Mouse (Mus musculus) layer of hippocampus, postnatal 14 days (tissue): ENCODE data around the gene Gm42417. TPM values are rescaled to one million over a fixed set of nuclear protein-coding genes. Genes with fewer than 3 reads are reported as not detected.

Experiments
- DNase-seq, 2 experiments: peaks; one replicate each; pipeline ENCODE4 v3.0.0; 2021 to 2022; ENCODE audit warnings: low spot score in 2 of 2, mixed read lengths in 1 of 2
- total RNA-seq, 2 experiments: library from RNA; stranded (reverse); gene quantifications; 2 replicates each; pipeline ENCODE4 v1.2.3; 2021

Gene Gm42417
- total RNA-seq, 2 experiments from 2014 or later: not detected

DNA sequence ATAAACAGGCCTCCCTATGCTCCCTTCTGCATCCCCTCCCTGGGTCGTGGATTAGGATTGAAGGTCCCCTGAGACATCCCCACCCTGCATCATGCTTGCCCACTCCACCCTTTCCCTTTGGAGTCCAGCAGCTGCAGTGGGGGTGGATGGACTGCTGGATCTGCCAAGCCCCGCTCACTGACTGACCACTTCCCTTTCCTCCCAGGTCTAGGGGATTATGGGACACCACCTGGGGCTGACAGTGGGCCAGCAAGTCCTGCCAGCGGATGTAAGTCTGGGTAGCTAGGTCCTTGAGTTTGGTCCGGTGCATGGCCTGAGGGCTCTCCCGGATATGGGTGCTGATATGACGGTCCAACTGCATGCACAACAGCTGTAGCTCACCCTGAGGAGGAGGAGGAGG is 24.9 kb upstream of the Gm42417 start:
- no peak for DNase-seq

GRCm38 (mm10) chr1:36563632-36564031 is 24.4 kb upstream of the Gm42417 start:
- no peak for DNase-seq

DNA sequence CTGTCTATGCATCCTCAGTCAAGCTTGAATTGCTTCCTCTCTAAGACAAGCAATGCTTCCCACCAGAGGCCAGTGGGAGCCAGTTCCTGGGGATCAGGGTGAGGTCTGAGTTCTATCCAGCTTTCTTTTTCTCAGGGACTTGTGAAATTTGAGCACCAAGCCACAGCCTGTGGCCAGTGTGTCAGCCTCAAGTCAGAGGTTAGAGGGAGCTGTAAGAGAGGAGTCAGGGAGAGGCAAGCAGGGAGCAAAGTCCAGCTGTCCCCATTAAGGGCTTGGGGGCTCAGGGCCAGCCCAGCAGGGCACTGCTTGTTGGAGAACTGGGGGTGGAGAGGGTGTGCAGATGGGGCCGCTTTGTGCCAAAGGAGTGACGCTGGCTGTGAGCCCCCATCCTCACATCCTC is 24.0 kb upstream of the Gm42417 start:
- DNase-seq: no peak

DNA sequence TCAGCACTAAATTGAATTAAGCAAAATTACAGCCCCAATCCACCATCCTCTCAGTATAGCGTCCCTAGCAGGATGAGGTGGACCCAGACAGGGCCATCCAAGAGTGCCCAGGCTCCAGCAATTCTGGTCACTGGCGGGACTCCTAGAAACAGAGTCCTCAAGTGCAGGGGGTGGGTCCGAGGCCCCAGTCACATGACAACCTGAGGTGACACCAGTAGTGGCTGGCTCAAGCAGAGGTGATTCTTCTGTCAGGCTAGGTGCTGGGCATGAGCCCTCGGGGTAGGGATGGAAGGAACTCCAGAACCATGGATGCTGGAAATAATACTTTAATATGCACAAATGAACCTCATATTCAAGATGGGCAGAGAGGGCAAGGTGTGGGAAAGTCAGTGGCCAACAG is 23.2 kb upstream of the Gm42417 start:
- no peak for DNase-seq

GRCm38 (mm10) chr1:36560903-36561302 is 21.7 kb upstream of the Gm42417 start:
- no peak for DNase-seq

- no peak for DNase-seq
Measured at GRCm38 (mm10) chr1:36559888-36560287, 20.7 kb upstream of the Gm42417 start.

DNA sequence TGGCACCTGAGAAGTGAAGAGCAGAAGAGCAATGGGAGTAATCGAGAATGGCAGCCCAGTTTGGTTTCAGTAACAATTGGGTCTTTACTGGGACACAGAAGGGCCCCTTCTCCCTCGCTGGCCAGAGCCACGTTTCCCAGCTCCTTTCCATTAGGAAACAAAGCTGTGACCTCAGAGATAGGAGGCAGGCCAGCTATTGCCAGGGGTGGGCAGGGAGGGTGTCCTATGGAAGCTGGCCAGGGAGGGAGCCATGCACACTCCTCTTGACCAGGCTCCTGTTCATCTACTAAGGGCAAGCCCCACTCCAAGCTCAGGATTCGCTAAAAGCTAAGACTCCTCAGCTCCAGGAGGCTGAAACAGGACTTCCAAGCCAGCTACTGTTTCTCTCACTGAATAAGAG is 20.0 kb upstream of the Gm42417 start:
- no peak for DNase-seq

DNA sequence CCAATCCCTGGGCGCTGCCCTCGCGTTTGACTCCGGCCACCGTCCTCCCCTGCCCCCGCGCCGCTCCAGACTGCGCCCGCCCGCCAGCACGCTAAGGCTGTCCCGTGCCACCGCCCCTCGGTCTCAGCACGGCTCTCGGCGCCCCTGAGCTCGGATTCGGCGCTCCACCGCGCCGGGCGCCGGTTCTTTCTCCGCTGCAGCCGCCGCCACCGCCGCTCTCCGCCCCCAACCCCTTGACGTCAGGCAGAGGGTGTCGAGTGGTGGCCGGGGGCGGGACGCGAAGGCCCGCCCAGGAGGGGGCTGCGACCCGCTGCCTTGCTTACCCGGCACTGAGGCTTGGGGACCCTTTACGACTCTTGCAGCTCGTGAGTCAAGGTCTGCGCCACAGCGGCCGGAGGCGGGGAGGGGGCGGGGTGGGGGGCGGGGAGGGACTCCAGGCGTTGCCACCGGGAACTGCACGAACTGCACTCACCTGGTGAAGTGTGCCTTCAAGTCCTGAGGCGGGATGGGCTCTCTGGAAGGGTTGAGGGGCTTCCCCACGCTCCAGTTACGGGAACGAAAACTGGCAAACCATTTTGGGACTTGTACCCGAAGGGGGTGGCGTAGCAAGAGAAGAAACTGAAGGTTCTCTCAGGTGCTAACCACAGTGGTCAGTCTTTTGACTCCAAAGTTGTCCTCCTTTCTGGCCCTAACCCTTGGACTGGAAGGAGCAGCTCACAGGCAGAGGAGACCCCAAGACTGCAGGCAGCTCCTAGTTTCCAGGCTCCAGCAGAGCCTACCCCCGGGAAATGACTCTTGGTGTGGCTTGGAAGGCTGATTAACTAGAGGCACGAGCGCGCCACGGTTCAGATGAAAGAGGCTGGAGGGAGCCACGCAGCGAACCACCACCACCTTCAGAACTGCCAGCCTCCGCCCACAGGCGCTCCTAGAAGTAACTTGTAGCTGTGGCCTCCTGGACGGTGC is 19.1 kb upstream of the Gm42417 start, which contains the start of gene Sema4c:
Gene Sema4c, minus strand, starts transcription at position 319 of the 963 bp plus-strand sequence.
- peak; percentile 67 to 77 for DNase-seq

GRCm38 (mm10) chr1:36557457-36558011 is 18.3 kb upstream of the Gm42417 start:
- peak in 1 of 2 experiments; percentile 79 for DNase-seq

DNA sequence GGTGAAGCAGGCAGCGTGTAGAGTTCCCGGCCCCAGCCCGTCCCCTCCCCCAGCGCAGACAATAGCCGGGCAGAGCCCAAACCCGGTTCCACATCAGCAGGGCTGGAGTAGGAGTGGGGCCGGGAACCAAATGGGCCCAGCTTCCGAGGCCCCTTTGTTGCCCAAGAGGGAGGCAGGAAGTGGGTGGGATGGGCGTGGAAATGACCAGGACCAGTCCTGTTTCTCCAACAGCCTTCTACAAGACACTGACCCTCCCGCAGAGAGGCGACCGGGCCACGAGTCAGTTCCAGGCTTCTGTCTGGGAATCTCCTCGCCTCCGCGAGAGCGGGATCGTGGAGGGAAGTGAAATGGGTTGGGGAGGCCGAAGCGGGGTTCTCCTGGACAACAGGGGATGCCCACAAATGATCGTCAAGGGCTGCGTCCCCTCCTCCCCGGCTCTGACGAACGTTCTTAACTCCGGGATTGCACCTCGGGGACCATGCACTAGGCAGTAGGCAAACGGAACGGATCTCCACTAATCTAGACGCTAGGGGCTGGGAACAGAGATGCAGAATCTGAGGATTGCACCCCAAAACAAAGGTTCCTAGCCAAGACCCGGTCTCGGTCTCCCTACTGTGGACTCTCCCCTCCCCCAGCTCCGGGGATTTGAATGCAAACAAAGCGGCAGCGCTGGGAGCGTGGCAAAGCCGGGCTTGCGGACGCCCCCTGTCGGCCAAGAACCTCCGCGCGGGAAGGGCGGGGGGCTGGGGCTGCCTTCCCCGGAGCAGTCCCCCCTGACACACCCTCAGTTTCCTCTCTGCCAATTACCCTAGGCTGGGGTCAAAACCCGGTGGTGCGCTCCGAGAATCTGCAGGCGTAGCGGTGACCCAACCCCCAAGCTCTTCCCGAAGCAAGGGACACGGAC is 17.6 kb upstream of the Gm42417 start:
- peak; percentile 95 to 97 for DNase-seq

- no peak for DNase-seq
Measured at GRCm38 (mm10) chr1:36555798-36556395, 16.7 kb upstream of the Gm42417 start.

DNA sequence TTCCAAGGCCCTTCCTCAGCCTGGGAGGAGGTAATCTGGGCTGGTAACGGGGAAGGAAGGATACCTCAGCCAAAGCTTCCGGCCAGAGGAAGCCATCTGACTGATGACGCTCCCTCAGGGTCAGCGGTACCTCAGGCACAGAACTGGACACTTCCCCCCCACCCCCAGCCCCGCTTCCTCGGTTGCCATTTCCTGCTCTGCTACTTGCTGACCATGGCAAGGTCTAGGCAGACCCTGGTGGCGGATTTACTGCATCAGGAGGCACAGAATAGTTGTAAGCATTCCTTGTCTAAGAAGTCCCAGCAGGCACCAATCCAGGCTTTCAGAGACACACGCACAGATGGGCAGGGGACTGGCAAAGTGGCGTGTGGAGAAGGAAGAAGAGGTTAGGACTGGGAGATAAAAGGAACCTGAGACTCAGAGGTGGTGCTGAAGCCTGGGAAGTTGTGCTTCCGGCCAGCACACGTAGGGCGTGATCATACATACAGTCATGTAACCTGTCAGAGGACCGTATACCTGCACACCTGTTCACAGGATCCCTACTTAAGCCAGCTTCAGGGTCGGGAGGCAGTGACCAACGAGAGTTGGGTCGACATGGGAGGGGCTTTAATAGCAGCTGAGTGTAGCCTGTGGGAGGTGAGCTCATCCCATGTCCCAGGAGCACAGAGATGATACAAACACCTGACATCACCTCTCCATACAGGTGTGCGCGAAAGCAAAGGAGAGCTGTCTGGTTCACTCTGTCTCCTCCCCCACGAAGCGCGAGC is 15.6 kb upstream of the Gm42417 start:
- no peak for DNase-seq

DNA sequence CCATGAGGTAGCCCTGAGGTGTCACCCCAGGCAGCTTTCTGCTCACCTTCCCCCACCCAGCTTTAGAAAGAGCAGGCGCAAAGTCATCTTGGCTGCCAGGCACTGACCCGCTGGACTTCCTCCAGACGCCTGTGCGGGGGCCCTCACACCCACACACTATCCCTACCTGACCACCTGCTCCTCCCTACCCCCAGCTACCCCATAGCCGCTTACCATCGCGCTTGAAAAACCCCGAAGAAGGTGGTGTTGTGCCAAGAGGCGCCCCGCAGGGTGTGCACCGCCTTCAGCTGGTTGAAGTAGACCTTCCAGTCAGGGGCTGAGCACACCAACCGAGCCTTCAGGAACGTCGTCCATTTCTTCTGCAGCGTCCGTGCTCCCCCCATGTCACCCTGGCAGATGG is 13.3 kb upstream of the Gm42417 start:
- DNase-seq: no peak

DNA sequence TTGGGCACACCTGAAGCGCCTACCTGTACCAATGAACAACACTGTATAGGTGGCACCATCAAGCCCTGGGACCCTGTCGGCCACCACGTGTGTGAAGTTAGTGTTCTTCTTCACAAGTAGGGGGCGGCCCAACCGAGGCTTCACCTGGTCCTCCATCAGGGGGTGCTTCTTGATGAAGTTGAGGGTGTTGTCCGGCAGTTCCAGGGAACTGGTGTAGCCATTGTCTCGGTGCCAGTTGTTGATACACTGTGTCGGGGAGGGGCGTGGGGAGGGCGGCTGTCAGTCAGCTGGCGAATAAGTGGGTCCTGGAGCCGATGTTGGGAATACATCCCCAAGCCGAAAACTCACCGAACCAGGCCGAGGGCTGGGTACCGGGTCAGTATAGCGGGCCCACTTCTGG is 12.7 kb upstream of the Gm42417 start:
- no peak for DNase-seq

DNA sequence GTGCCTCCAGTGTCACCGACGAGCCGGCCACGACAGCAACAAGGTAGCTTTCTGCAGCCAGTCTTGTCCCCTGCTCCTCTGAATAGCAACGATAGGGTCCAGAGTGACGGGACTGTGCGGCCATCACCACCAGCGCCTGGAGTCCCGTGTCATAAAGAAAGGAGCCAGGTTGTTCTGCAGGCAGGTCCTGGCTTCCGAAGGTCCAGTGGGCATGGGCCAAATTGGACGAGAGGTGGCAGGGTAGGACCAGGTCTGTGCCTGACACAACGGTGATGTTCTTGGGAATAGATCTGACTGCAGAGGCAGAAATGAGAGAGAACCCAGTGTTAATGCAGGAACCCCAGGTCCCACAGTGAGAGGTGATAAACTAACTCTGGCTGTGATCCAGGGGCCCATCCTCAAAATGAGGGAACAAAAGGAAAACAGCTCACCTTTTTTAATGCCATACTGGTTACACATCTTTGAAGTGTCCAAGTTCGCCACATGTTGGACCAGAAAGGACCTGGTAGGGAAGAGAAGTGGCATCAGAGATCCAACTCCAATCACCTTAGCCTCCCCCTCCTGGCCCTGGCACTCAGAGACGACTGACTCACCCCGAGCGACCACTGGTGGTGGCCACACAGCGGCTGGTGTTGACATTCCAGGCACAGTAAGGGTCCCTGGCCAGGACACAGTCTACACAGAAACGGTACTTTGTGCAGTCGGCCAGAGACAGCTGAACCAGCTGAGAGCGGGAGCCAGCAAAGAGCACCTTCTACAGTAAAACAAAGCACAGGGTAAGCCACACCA is 11.0 kb upstream of the Gm42417 start:
- DNase-seq: no peak

DNA sequence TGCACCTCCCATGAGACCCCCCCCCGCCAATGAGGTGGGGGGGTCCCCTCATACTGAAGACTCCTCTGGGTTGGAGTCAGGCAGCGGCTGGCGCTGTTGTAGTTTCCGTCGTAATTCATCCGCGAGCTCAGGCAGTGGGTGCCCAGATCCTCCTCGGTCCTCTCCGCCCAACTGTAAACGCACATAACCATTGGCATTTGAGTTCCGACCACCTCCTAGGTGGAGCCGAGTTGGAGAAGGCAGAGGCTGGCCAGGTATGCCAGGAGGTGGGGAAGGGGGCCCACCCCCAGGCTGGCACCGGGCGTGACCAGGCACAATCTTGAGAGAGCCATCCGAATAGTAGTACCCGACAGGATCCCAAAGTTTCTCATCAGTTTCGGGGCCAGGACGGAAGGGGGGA is 10.3 kb upstream of the Gm42417 start:
- no peak for DNase-seq

GRCm38 (mm10) chr1:36548771-36549170 is 9.5 kb upstream of the Gm42417 start:
- DNase-seq: no peak

- DNase-seq: no peak
Measured at GRCm38 (mm10) chr1:36547981-36548598, 8.9 kb upstream of the Gm42417 start.

GRCm38 (mm10) chr1:36546888-36547471 is 7.8 kb upstream of the Gm42417 start, which contains the start of gene Ankrd39:
Gene Ankrd39 (minus strand): TSS chr1:36547445.
- DNase-seq: peak; percentile 95 to 99
